Comparison of ENCODE assay signal across 7 mouse cellular contexts in genomic region chrX:102644573-102644951, GRCm38 (mm10). TPM values are rescaled to one million over a fixed set of nuclear protein-coding genes. Genes with fewer than 3 reads are reported as not detected.
A peak's percentile ranks its signal among the peaks of the same experiment; 100 is the strongest.
DNase-seq lines count a peak whose midpoint lies in the region; ATAC-seq and TF ChIP-seq lines count a peak whose summit lies in the region.

No protein-coding gene starts in this region.

- peak overlapping the region; percentile 58 for H3K4me2 ChIP-seq in forebrain, embryonic 16.5 days (ENCODE audit: low read length)
- H3K4me2 ChIP-seq in limb, embryonic 12.5 days: peak overlapping the region; percentile 58
- peak overlapping the region; percentile 73 for H3K4me2 ChIP-seq in myocyte (ENCODE audit: low read depth)

- no peak for TF ChIP-seq CTCF in left cerebral cortex, adult 2 months (IDR thresholded peaks at IDR 0.05)

- peak in 1 of 2 experiments; percentile 10 for DNase-seq in left cerebral cortex, adult 2 months (ENCODE audit: extremely low spot score in 1 of 2, low spot score in 2 of 2)
- DNase-seq in left cerebral cortex, adult 11 months (ENCODE audit: low spot score): no peak
- DNase-seq in brain, adult 2 months (ENCODE audit: low read depth, low spot score): peak; percentile 22
- DNase-seq in frontal cortex, postnatal 25 days (ENCODE audit: low spot score in 2 of 2): no peak

- H3K9me3 ChIP-seq in forebrain, embryonic 16.5 days (ENCODE audit: control insufficient read depth, low read length): no peaks in the 10 kb centered on the region
- no peaks in the 10 kb centered on the region for H3K9me3 ChIP-seq in limb, embryonic 12.5 days

- 19% methylated on average over 8 of the region's 8 CpGs for WGBS in forebrain, embryonic 16.5 days
- WGBS in limb, embryonic 12.5 days: 22% methylated on average over 8 of the region's 8 CpGs

- H3K4me1 ChIP-seq in forebrain, embryonic 16.5 days (replicated peaks; ENCODE audit: control insufficient read depth, insufficient read depth, low read length): no peaks in the 10 kb centered on the region; the same call in 1 of the 2 replicates
- H3K4me1 ChIP-seq in limb, embryonic 12.5 days (replicated peaks): no peaks in the 10 kb centered on the region

- no peak for TF ChIP-seq POLR2A in myocyte (IDR thresholded peaks at IDR 0.05; ENCODE audit: insufficient read length, low read depth)

- H3K4me3 ChIP-seq in left cerebral cortex, adult 2 months: peak overlapping the region; percentile 56
- H3K4me3 ChIP-seq in forebrain, embryonic 16.5 days (replicated peaks; ENCODE audit: low read length): peak overlapping the region; percentile 56
- H3K4me3 ChIP-seq in limb, embryonic 12.5 days (replicated peaks): peak overlapping the region; percentile 54
- H3K4me3 ChIP-seq in myocyte: peak overlapping the region; percentile 41

- H3ac ChIP-seq in myocyte (ENCODE audit: control insufficient read depth, insufficient read length): no peak overlapping the region

- no peaks in the 10 kb centered on the region for H3K36me3 ChIP-seq in forebrain, embryonic 16.5 days (ENCODE audit: control insufficient read depth, insufficient read depth)
- H3K36me3 ChIP-seq in limb, embryonic 12.5 days: no peaks in the 10 kb centered on the region
- no peaks in the 10 kb centered on the region for H3K36me3 ChIP-seq in myocyte (ENCODE audit: control insufficient read depth, insufficient read depth)

- peak overlapping the region; percentile 33; the same call in 1 of the 2 replicates for H3K9ac ChIP-seq in forebrain, embryonic 16.5 days (replicated peaks; ENCODE audit: low read depth, low read length)
- peak overlapping the region; percentile 58 for H3K9ac ChIP-seq in limb, embryonic 12.5 days (replicated peaks)

- no peaks in the 10 kb centered on the region for H3K79me2 ChIP-seq in myocyte (ENCODE audit: control insufficient read depth, insufficient read depth)

- peak; percentile 72 for ATAC-seq in forebrain, embryonic 16.5 days
- ATAC-seq in limb, embryonic 12.5 days (ENCODE audit: insufficient number of reproducible peaks, insufficient read depth, low FRiP score, low TSS enrichment, low read depth): no peak

- intact Hi-C loops in left cerebral cortex, adult 2 months (cut with DNase I): no loop called here

- peaks cover 3% of the 10 kb centered on the region; the same call in 1 of the 2 replicates for H3K27me3 ChIP-seq in forebrain, embryonic 16.5 days (replicated peaks; ENCODE audit: control insufficient read depth, insufficient read depth, low read length)
- peaks cover 32% of the 10 kb centered on the region for H3K27me3 ChIP-seq in limb, embryonic 12.5 days
- H3K27me3 ChIP-seq in myocyte (ENCODE audit: control insufficient read depth, insufficient read depth, insufficient read length): no peaks in the 10 kb centered on the region

- no peak overlapping the region for H3K27ac ChIP-seq in left cerebral cortex, adult 2 months
- no peak overlapping the region for H3K27ac ChIP-seq in forebrain, embryonic 16.5 days (ENCODE audit: low read length)
- no peak overlapping the region for H3K27ac ChIP-seq in limb, embryonic 12.5 days

TF ChIP-seq in myocyte, 11 proteins besides CTCF, POLR2A, EP300 and RAD21:
- TF ChIP-seq MAX (IDR thresholded peaks at IDR 0.05; ENCODE audit: low read depth): no peak
- no peak for TF ChIP-seq POLR2AphosphoS2 (IDR thresholded peaks at IDR 0.05; ENCODE audit: insufficient read length, low read depth)
- TF ChIP-seq USF1 (IDR thresholded peaks at IDR 0.05; ENCODE audit: low read depth): no peak
- TF ChIP-seq MYOD1 (IDR thresholded peaks at IDR 0.05; ENCODE audit: control insufficient read depth in 1 of 3, insufficient read length in 2 of 3, low read depth in 2 of 3): no peak
- no peak for TF ChIP-seq SRF (IDR thresholded peaks at IDR 0.05; ENCODE audit: control insufficient read depth, insufficient read length, low read depth)

RNA-seq across cellular contexts. Expression of gene Phka1, which starts 0.5 kb away (rescaled TPM):
- total RNA-seq in left cerebral cortex, adult 2 months (2021): 10 to 100 TPM; 18.2 to 19.1 TPM
- 4.6 and 5.5 TPM in 2 replicates for polyA plus RNA-seq in forebrain, embryonic 16.5 days (2015; fragmentation: Nextera tagmentation; extraction: Ambion mirVana)
- 17.2 and 17.7 TPM in 2 replicates for polyA plus RNA-seq in limb, embryonic 12.5 days (2016; fragmentation: Nextera tagmentation; extraction: Ambion mirVana)
- polyA plus RNA-seq in myocyte (2012; fragmentation: generic; extraction: Trizol): 8.7 TPM

RNA-seq across cellular contexts. Expression of gene Gm3880, which starts 42.2 kb away (rescaled TPM):
- not detected for total RNA-seq in left cerebral cortex, adult 2 months (2021)
- not detected in 2 replicates for polyA plus RNA-seq in forebrain, embryonic 16.5 days (2015; fragmentation: Nextera tagmentation; extraction: Ambion mirVana)
- not detected in 2 replicates for polyA plus RNA-seq in limb, embryonic 12.5 days (2016; fragmentation: Nextera tagmentation; extraction: Ambion mirVana)
- polyA plus RNA-seq in myocyte (2012; fragmentation: generic; extraction: Trizol): not detected
